Comparison of ENCODE assay signal across 9 mouse cellular contexts in the genomic region with DNA sequence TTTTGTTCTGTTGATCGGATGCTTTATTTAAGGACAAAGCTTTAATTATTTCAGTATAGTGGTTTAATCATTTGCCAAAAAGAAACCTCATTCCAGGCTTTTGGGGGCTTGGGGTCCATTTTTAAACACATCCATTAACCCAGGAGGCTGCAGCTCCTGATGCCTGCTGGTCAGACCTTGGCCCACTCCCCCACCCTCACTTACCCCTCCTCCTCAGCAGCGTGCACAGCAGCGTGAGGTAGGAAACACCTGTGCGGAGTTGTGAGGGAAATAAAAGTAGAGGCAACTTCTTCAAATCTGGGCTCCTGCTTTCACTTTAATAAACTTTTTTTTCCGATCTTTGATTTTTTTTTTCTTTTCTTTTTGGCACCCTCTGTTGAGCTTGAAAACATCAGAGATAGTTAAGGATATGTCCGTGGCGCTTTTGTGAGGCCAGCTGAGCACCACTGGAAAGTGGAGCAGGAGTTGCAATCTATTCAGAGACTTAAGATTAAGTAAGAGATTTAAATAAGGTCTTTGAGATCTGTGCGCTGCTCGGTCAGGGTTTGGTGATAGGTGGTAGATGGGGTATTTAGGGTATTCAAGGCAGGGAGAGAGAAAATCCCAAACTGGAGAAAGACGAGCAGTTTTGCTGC.
DNase-seq lines count a peak whose midpoint lies in the region; ATAC-seq and TF ChIP-seq lines count a peak whose summit lies in the region.
"Had no signal": no experiment of that assay in that cellular context is flagged by ENCODE, and none has a peak within 500 bp of the region (broad histone marks: within the 10 kb centered on the region; RNA-seq: fewer than 3 reads in every experiment).

No protein-coding gene starts in this region.

- peak overlapping the region; percentile 14; the same call in 1 of the 2 replicates for H3K4me3 ChIP-seq in lung, postnatal 0 days (ENCODE audit: low read depth, low read length)
- peak overlapping the region; percentile 55 for H3K4me3 ChIP-seq in hindbrain, embryonic 13.5 days
- H3K4me3 ChIP-seq in neural tube, embryonic 15.5 days (replicated peaks), result peak overlapping the region; percentile 35

- TF ChIP-seq CTCF in lung, postnatal 0 days (IDR thresholded peaks at IDR 0.05), result no peak

- peak overlapping the region; percentile 48 for H3K4me2 ChIP-seq in lung, postnatal 0 days (replicated peaks; ENCODE audit: low read depth, low read length)
- H3K4me2 ChIP-seq in hindbrain, embryonic 13.5 days, result peak overlapping the region; percentile 81
- H3K4me2 ChIP-seq in neural tube, embryonic 15.5 days, result peak overlapping the region; percentile 70

- H3K9me3 ChIP-seq in lung, postnatal 0 days (ENCODE audit: low read length), result no peaks in the 10 kb centered on the region
- no peaks in the 10 kb centered on the region for H3K9me3 ChIP-seq in hindbrain, embryonic 13.5 days
- H3K9me3 ChIP-seq in neural tube, embryonic 15.5 days (replicated peaks), result no peaks in the 10 kb centered on the region

- no peak overlapping the region for H3K27ac ChIP-seq in lung, postnatal 0 days (ENCODE audit: low read length)
- peak overlapping the region; percentile 86 for H3K27ac ChIP-seq in hindbrain, embryonic 13.5 days
- peak overlapping the region; percentile 80 for H3K27ac ChIP-seq in neural tube, embryonic 15.5 days (replicated peaks)

- peak overlapping the region; percentile 32 for H3K9ac ChIP-seq in lung, postnatal 0 days (replicated peaks; ENCODE audit: low read depth)
- peak overlapping the region; percentile 81 for H3K9ac ChIP-seq in hindbrain, embryonic 13.5 days
- peak overlapping the region; percentile 48 for H3K9ac ChIP-seq in neural tube, embryonic 15.5 days (replicated peaks)

- no peaks in the 10 kb centered on the region for H3K27me3 ChIP-seq in lung, postnatal 0 days (replicated peaks; ENCODE audit: insufficient read depth, low read length)
- no peaks in the 10 kb centered on the region for H3K27me3 ChIP-seq in hindbrain, embryonic 13.5 days
- H3K27me3 ChIP-seq in neural tube, embryonic 15.5 days (replicated peaks), result no peaks in the 10 kb centered on the region

- peak; percentile 38 for DNase-seq in cerebellum, adult 9-11 months
- no peak for DNase-seq in cerebellum, adult 8-10 months
- peak; percentile 14 for DNase-seq in lung, postnatal 0 days (ENCODE audit: low spot score)
- no peak for DNase-seq in lung, postnatal 36 days
- DNase-seq in thymus, postnatal 0 days (ENCODE audit: low spot score), result no peak
- no peak for DNase-seq in adrenal gland, adult 8-10 months
- DNase-seq: layer of hippocampus, adult 9-11 months had no signal

- ATAC-seq in lung, postnatal 0 days, result no peak
- no peak for ATAC-seq in hindbrain, embryonic 13.5 days (ENCODE audit: low FRiP score)
- no peak for ATAC-seq in neural tube, embryonic 15.5 days (ENCODE audit: low FRiP score)

- H3K4me1 ChIP-seq in lung, postnatal 0 days (ENCODE audit: insufficient read depth, low read depth, low read length), result no peaks in the 10 kb centered on the region; the same call in 1 of the 2 replicates
- peaks cover 54% of the 10 kb centered on the region for H3K4me1 ChIP-seq in hindbrain, embryonic 13.5 days (replicated peaks)
- peaks cover 51% of the 10 kb centered on the region for H3K4me1 ChIP-seq in neural tube, embryonic 15.5 days

- TF ChIP-seq EP300 in lung, postnatal 0 days (IDR thresholded peaks at IDR 0.05), result no peak

- no peaks in the 10 kb centered on the region for H3K36me3 ChIP-seq in lung, postnatal 0 days (ENCODE audit: insufficient read depth, low read length)
- H3K36me3 ChIP-seq in hindbrain, embryonic 13.5 days, result no peaks in the 10 kb centered on the region
- no peaks in the 10 kb centered on the region for H3K36me3 ChIP-seq in neural tube, embryonic 15.5 days

- WGBS in lung, postnatal 0 days, result 24% methylated on average over 10 of the region's 10 CpGs
- 20% methylated on average over 10 of the region's 10 CpGs for WGBS in hindbrain, embryonic 13.5 days
- WGBS in neural tube, embryonic 15.5 days, result 21% methylated on average over 10 of the region's 10 CpGs

Comparison
In these comparisons a context has a peak if more than half of its experiments do, and no peak if none do; other contexts are left out.
1. DNase-seq: peak in cerebellum, adult 9-11 months (single experiment) and lung, postnatal 0 days (single experiment); none in cerebellum, adult 8-10 months (single experiment), lung, postnatal 36 days (single experiment), thymus, postnatal 0 days (single experiment) and adrenal gland, adult 8-10 months (single experiment).
2. Peak in every context shown above with its lines, with median percentiles within 50 percentile points of each other: H3K4me2 ChIP-seq, H3K4me3 ChIP-seq and H3K9ac ChIP-seq.